Mouse (Mus musculus) megakaryocyte-erythroid progenitor cell, adult 5 weeks (primary cell): Measurements from ENCODE around the gene Prcp. TPM values are rescaled to one million over a fixed set of nuclear protein-coding genes. Genes with fewer than 3 reads are reported as not detected.

Source experiments
- polyA plus RNA-seq: library from polyadenylated mRNA; stranded (reverse); fragments of >175 nt; gene quantifications from 2 replicates; pipeline ENCODE4 v1.2.3, GENCODE M21; 2012

The Prcp gene
- 109 and 145 TPM in 2 replicates for polyA plus RNA-seq

GRCm38 (mm10) chr7:92874116-92874675 lies at the start of gene Prcp, which contains the start of gene Ddias:
Gene Prcp, plus strand, starts transcription at chr7:92874470.
Gene Ddias, minus strand, starts transcription at chr7:92874247.

Other genes starting within 250 kb of the Prcp start
- 0.17 and 0.37 TPM in 2 replicates for gene Ankrd42, start 237.3 kb upstream of the Prcp start, polyA plus RNA-seq
- 87.6 and 96.2 TPM in 2 replicates for gene Pcf11, start 204.5 kb upstream of the Prcp start, polyA plus RNA-seq
- not detected in 2 replicates for gene Rab30, start 132.9 kb upstream of the Prcp start, polyA plus RNA-seq
- 8.3 and 9.6 TPM in 2 replicates for gene Ddias, start 223 bp upstream of the Prcp start, polyA plus RNA-seq
- 0.66 and 1.3 TPM in 2 replicates for gene Fam181b, start 205.4 kb downstream of the Prcp start, polyA plus RNA-seq